Mouse (Mus musculus) mouse embryonic stem cell (cell line): Measurements from ENCODE around the gene Ankrd33.

Experiments used
- in situ Hi-C, 2 experiments: fragments of 300-500 bp; cut with MboI; formaldehyde crosslinking; loops; 1 replicate in 1 of 2; 3 replicates in 1 of 2; pipeline ENCODE4 v1.14.3; 2019 to 2020; ENCODE audit warnings: low sequenced_read_pairs in 2 of 2, low pct_unique_long_range_greater_than_20kb in 1 of 2, mixed read lengths in 1 of 2; ENCODE audit not compliant: unreplicated experiment in 1 of 2

Gene Ankrd33

GRCm38 (mm10) chr15:101139885-101140284 is 24.3 kb downstream of the Ankrd33 start:
- in situ Hi-C loops, result no loop called here

DNA sequence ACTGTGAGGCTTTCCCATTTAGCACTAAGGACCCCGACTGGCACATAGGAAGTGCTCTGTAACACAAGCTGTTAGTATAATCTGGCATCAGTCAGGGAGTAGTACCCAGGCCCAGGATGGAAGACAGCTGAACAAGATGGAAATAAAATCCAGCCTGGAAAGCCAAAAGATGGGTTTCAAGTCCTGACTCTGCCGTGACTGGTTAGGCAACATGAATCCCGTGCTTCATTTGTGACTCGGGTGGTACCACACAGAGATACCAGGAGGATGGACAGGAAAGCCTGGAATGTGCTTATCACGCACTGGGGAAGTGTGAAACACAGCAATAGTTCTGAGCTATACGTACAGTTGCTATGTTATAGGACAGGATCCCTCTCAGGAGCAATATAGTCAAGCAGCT is 25.0 kb downstream of the Ankrd33 start:
- in situ Hi-C loops, result no loop called here

DNA sequence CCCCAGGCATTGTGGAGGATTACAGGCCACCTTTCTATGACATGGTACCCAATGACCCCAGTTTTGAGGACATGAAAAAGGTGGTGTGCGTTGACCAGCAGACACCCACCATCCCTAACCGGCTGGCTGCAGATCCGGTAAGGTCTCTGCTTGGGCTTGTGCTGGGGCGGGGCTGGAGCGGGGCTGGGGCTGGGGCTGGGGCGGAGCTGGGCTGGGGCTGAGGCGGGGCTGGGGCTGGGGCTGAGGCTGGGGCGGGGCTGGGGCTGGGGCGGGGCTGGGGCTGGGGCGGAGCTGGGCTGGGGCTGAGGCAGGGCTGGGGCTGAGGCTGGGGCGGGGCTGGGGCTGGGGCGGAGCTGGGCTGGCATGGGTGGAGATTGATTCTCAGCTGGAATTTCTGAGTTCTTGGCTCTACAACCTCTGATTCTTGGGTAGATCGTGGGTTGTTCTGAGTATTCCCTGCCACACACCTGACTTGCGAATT is 25.5 kb downstream of the Ankrd33 start:
- in situ Hi-C loops, result no loop called here

- in situ Hi-C loops, result no loop called here
Measured at GRCm38 (mm10) chr15:101142672-101143071, 27.1 kb downstream of the Ankrd33 start.

DNA sequence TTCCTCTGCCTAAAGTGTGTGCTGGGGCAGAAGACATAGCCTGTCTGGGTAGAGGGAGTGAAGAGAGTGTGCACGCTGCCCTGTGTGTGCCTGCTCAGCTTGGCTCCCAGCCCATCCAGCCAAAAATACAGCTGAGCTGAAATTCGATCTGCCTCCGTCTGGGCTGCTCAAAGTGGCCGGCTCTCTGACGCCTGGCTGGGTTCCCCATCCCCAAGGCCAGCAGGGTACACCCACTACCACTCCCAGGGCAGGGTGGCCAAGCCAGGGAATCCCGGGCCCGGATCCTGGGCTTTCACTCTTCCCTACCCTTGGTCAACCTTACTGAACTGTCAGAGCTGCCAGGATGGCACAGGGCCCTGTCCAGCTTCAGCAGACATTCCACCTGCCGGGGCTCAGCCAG is 27.9 kb downstream of the Ankrd33 start:
- in situ Hi-C loops, result no loop called here

- in situ Hi-C loops, result no loop called here
Measured at GRCm38 (mm10) chr15:101144176-101144575, 28.6 kb downstream of the Ankrd33 start.

GRCm38 (mm10) chr15:101144779-101145178 is 29.2 kb downstream of the Ankrd33 start:
- in situ Hi-C loops, result no loop called here

- in situ Hi-C loops, result no loop called here
Measured at GRCm38 (mm10) chr15:101145424-101146099, 30.0 kb downstream of the Ankrd33 start.

DNA sequence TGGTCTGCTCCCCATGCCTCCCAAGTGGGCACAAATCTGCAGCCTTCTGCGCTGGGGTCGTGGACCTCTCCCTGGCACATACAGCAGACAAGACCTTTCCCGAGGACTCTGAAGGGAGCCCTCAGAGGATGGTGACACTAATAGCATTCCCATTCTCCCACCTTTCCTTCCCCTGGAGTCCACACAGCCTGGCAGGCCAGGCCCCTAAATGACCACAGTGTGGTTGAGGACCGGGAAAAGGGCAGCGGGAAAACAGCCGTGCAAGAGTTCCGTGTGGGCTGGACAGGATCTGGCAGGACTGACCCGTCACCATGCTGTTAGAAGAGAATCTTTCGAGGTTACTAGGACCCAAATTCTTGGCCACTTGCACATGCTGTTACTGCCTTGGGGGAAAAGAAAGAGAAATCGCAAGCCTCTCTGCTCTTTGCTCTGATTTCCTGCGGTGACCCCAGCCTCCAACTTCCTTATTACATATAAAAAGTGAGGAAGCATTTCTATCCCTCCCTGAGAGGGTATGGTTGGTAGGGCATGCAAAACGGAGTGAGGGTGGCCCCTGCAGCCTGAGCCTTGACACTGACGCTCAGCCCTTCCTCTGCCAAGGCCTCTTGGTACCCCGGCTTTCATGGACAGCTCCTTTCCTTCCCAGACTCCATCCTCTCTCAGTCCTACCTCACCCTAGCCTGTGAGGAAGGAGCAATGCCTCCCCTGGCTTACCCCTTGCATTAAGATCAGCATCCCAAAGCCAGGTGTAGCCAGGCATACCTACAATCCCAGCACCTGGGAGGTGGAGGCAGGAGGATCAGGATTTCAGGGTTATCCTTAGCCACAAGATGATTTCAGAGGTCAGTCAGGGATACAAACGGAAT is 30.8 kb downstream of the Ankrd33 start:
- in situ Hi-C loops, result no loop called here

GRCm38 (mm10) chr15:101147115-101147909 is 31.8 kb downstream of the Ankrd33 start:
- in situ Hi-C loops, result no loop called here

DNA sequence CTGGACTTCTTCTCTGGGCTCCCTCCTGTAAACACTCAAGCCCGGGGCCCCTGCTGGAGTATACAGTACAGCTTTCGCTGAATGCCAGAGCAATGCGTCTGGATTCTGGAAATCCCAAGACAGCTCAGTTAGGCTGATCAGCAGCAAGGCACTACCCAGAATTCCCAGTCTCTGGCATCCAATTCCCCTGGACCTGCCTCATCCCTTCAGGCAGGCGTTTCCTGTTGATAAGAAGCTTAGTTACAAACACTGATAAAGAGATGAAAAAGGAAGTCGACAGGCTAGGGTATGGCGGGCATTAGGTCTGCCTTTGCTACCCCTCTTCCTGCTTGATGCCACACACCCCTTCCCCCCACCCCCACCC is 32.3 kb downstream of the Ankrd33 start:
- in situ Hi-C loops, result no loop called here

DNA sequence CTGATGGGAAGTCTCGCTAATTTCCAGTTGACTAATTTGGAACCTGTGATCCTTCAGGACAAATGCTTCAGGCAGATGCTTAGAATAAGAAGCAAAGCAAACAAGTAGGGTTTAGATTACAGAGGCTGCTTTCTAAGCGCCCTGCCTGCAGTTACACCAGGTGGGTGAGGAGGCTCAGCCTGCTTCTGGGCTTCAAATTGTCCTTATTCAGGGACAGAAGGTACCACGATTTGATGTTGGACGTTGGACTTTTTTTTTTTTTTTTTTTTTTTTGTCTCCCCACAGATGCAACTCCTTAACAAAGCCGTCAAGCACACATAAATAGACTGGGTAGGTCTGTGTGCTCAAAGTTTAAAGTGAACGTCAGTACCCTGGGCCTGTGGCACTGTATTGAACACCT is 33.0 kb downstream of the Ankrd33 start:
- in situ Hi-C loops, result no loop called here

- in situ Hi-C loops, result no loop called here
Measured at GRCm38 (mm10) chr15:101151409-101152261, 36.1 kb downstream of the Ankrd33 start.

- in situ Hi-C loops, result no loop called here
Measured at GRCm38 (mm10) chr15:101154700-101155616, 39.4 kb downstream of the Ankrd33 start.

DNA sequence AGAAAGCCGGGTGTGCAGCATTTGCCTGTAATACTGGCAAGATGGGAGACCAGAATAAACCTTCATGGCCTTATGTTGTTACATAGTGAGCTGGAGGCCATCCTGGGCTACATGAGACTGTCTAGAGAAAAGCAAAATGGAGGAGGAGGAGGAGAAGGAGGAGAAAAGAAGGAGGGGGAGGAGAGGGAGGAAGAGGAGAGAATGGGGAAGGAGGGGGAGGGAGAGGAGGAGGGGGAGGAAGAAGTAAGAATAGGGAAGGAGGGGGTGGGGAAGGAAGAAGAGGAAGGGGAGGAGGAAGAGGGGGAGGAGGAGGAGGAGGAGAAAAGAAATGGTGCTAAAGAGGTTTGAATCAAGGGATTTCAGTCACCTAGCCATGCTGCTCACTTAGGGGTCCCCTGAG is 44.6 kb downstream of the Ankrd33 start:
- in situ Hi-C loops, result no loop called here

GRCm38 (mm10) chr15:101160591-101160990 is 45.0 kb downstream of the Ankrd33 start:
- in situ Hi-C loops, result no loop called here

- in situ Hi-C loops, result no loop called here
Measured at GRCm38 (mm10) chr15:101161534-101161933, 46.0 kb downstream of the Ankrd33 start.
